Mouse (Mus musculus) liver, adult 2 months (tissue): Measurements from ENCODE around the gene Zfp619. TPM values are rescaled to one million over a fixed set of nuclear protein-coding genes. Genes with fewer than 3 reads are reported as not detected.

ENCODE experiments used
- DNase-seq: peaks from one replicate; pipeline ENCODE4 v3.0.0-alpha.2; 2011; ENCODE audit warnings: low read depth, low spot score; ENCODE audit errors: extremely low read depth
- H3K27ac ChIP-seq: fragments of 200-500 bp; replicated peaks from 2 replicates; pipeline ENCODE4 v1.5.1; 2012; ENCODE audit warnings: low read depth, mild to moderate bottlenecking, control low read depth, inconsistent platforms, low read length; ENCODE audit not compliant: insufficient read depth
- H3K27me3 ChIP-seq: fragments of 200-500 bp; 2 replicates; pipeline ENCODE4 v1.6.1; 2012; ENCODE audit warnings: mild to moderate bottlenecking, moderate library complexity, low read length, inconsistent platforms; ENCODE audit not compliant: control insufficient read depth, insufficient read depth
- H3K36me3 ChIP-seq: fragments of 200-500 bp; 2 replicates; pipeline ENCODE4 v1.6.1; 2012; ENCODE audit warnings: low read length, inconsistent platforms; ENCODE audit not compliant: control insufficient read depth, insufficient read depth
- H3K4me1 ChIP-seq: fragments of 200-500 bp; 2 replicates; pipeline ENCODE4 v1.6.1; 2011; ENCODE audit warnings: low read length; ENCODE audit not compliant: control insufficient read depth, insufficient read depth
- H3K4me3 ChIP-seq: fragments of 200-500 bp; 2 replicates; pipeline ENCODE4 v1.5.1; 2011; ENCODE audit warnings: low read depth, mild to moderate bottlenecking, control low read depth, low read length, moderate library complexity; ENCODE audit not compliant: insufficient read depth
- H3K79me2 ChIP-seq: fragments of 200-500 bp; 2 replicates; pipeline ENCODE4 v1.6.1; 2012; ENCODE audit warnings: inconsistent platforms, mild to moderate bottlenecking, low read length, moderate library complexity; ENCODE audit not compliant: control insufficient read depth, insufficient read depth
- H3K9ac ChIP-seq: fragments of 200-500 bp; 2 replicates; pipeline ENCODE4 v1.6.1; 2012; ENCODE audit warnings: low read depth, mild to moderate bottlenecking, control low read depth, inconsistent platforms, low read length
- CTCF ChIP-seq: fragments of 200-500 bp; IDR thresholded peaks from 2 replicates; pipeline ENCODE4 v1.5.1; 2011; ENCODE audit warnings: low read depth, low read length, control low read depth
- POLR2A ChIP-seq: fragments of 200-500 bp; IDR thresholded peaks from 2 replicates; pipeline ENCODE4 v1.6.1; 2011; ENCODE audit warnings: low read length, control low read depth; ENCODE audit not compliant: insufficient read depth; ENCODE audit errors: extremely low read depth
- WGBS: fragments of 180-500 bp; shearing (Covaris S2); methylation state at CpG from one replicate; pipeline ENCODE4 v1.1.7; 2018; 5-methylcytosine and 5-hydroxymethylcytosine counted together
- polyA plus RNA-seq: library from polyadenylated mRNA; depleted of rRNA; stranded (reverse); fragments of >200 nt; gene quantifications from 2 replicates; pipeline ENCODE4 v1.2.3, GENCODE M21; 2012
- total RNA-seq: library from RNA; depleted of rRNA; stranded (reverse); fragments of >200 nt; gene quantifications from 2 replicates; pipeline ENCODE4 v1.2.3, GENCODE M21; 2014

The Zfp619 gene
- total and polyA plus RNA-seq, 2 experiments, result 0.24 to 2.0 TPM

DNA sequence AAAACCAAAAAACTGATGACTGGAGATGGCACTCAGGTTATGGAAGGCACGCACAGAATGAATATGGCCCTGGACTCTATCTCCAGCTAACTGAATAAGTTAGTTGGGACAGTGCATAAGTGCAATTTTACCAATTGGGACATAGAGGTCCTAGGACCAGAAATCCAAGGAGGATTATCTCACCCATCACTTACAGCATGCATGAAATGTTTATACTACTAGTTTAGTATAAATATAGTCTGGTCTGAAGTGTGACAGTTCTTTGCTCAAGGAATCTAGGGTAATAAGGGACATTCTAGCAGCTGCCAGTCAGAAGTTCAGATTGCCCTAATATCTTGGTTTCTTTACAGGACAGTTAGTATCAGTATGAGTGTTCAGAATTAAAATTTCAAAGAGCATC lies 13.5 kb upstream of the Zfp619 start:
- no peaks in the 10 kb centered on the region for H3K27me3 ChIP-seq
- no peak for TF ChIP-seq POLR2A
- TF ChIP-seq CTCF, result no peak
- DNase-seq, result no peak
- no peak overlapping the region for H3K9ac ChIP-seq
- 95% methylated on average over 1 of the region's 1 CpGs for WGBS
- H3K4me1 ChIP-seq, result no peaks in the 10 kb centered on the region
- no peaks in the 10 kb centered on the region for H3K36me3 ChIP-seq
- no peaks in the 10 kb centered on the region for H3K79me2 ChIP-seq
- H3K4me3 ChIP-seq, result no peak overlapping the region
- H3K27ac ChIP-seq, result no peak overlapping the region

DNA sequence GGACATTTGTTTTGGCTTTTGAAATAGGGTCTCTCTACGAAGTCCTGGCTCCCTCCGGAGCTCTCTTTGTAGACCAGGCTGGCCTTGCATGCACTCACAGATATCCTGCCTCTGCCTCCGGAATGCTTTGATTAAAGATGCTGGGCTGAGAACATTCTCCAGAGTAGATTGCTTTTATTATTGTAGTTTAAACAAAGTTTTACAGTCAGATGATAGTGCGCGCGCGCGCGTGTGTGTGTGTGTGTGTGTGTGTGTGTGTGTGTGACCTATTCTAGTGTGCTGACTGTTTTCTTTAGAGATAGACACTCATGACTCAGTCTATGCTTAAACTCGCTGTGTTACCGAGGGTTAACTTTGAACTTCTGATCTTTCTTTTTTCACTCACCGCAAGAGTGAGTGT lies 796 bp downstream of the Zfp619 start:
- H3K36me3 ChIP-seq, result no peaks in the 10 kb centered on the region
- DNase-seq, result no peak
- no peak overlapping the region; the same call in 1 of the 2 replicates for H3K4me3 ChIP-seq
- 0 out of 2 replicates have a peak overlapping the region, but pooled peaks have one; percentile 3 for H3K27ac ChIP-seq
- no peaks in the 10 kb centered on the region for H3K27me3 ChIP-seq
- H3K4me1 ChIP-seq, result no peaks in the 10 kb centered on the region
- TF ChIP-seq CTCF (no peak), POLR2A (no peak)
- no peak overlapping the region; the same call in 1 of the 2 replicates for H3K9ac ChIP-seq
- H3K79me2 ChIP-seq, result no peaks in the 10 kb centered on the region
- WGBS, result 60% methylated on average over 12 of the region's 12 CpGs

GRCm38 (mm10) chr7:39523703-39524424 lies 6.3 kb downstream of the Zfp619 start:
- H3K79me2 ChIP-seq, result no peaks in the 10 kb centered on the region; the same call in 1 of the 2 replicates
- 94% methylated on average over 1 of the region's 1 CpGs for WGBS
- H3K36me3 ChIP-seq, result no peaks in the 10 kb centered on the region
- H3K4me3 ChIP-seq, result no peak overlapping the region
- H3K27ac ChIP-seq, result no peak overlapping the region
- peaks cover 3% of the 10 kb centered on the region; the same call in 1 of the 2 replicates for H3K4me1 ChIP-seq
- TF ChIP-seq POLR2A (no peak), CTCF (no peak)
- peak; percentile 77 for DNase-seq
- no peak overlapping the region for H3K9ac ChIP-seq
- H3K27me3 ChIP-seq, result no peaks in the 10 kb centered on the region

GRCm38 (mm10) chr7:39543151-39543550 lies 25.6 kb downstream of the Zfp619 start:
- no peak overlapping the region for H3K9ac ChIP-seq
- no peaks in the 10 kb centered on the region for H3K27me3 ChIP-seq
- peaks cover 11% of the 10 kb centered on the region; the same call in 1 of the 2 replicates for H3K79me2 ChIP-seq
- 47% methylated on average over 1 of the region's 1 CpGs for WGBS
- DNase-seq, result no peak
- H3K36me3 ChIP-seq, result no peaks in the 10 kb centered on the region
- no peak for TF ChIP-seq POLR2A
- no peak for TF ChIP-seq CTCF
- H3K27ac ChIP-seq, result no peak overlapping the region
- no peak overlapping the region for H3K4me3 ChIP-seq
- H3K4me1 ChIP-seq, result peaks cover 5% of the 10 kb centered on the region; the same call in 1 of the 2 replicates

- under 1% methylated on average over 43 of the region's 43 CpGs for WGBS
- peak overlapping the region; percentile 94 for H3K27ac ChIP-seq
- peak overlapping the region; percentile 83 for H3K4me3 ChIP-seq
- H3K4me1 ChIP-seq, result peaks cover 10% of the 10 kb centered on the region; the same call in 1 of the 2 replicates
- H3K79me2 ChIP-seq, result peaks cover 12% of the 10 kb centered on the region; the same call in 1 of the 2 replicates
- peak overlapping the region; percentile 91 for H3K9ac ChIP-seq
- DNase-seq, result peak; percentile 92
- H3K27me3 ChIP-seq, result no peaks in the 10 kb centered on the region
- H3K36me3 ChIP-seq, result no peaks in the 10 kb centered on the region
- TF ChIP-seq CTCF (peak; percentile 76), POLR2A (peak; percentile 86)
These were observed 26.9 kb downstream of the Zfp619 start for GRCm38 (mm10) chr7:39544242-39545111.
